Mouse (Mus musculus) bone marrow, adult 2 months (tissue): ENCODE data around the gene Hist1h3d.

Experiments used
- CTCF ChIP-seq: fragments of 200-500 bp; IDR thresholded peaks from 2 replicates; pipeline ENCODE4 v1.5.1; 2011; ENCODE audit warnings: low read length, control low read depth; ENCODE audit not compliant: control insufficient read depth, insufficient read depth
- POLR2A ChIP-seq: fragments of 200-500 bp; IDR thresholded peaks from 2 replicates; pipeline ENCODE4 v1.6.1; 2011; ENCODE audit warnings: low read depth, mild to moderate bottlenecking, control low read depth, low read length, borderline replicate concordance; ENCODE audit not compliant: control insufficient read depth

GRCm38 (mm10) chr13:23583387-23584068 is 8.0 kb downstream of the Hist1h3d start:
- TF ChIP-seq CTCF: no peak
- TF ChIP-seq POLR2A: no peak
